Comparison of ENCODE assay signal across 8 mouse cellular contexts in the genomic region with DNA sequence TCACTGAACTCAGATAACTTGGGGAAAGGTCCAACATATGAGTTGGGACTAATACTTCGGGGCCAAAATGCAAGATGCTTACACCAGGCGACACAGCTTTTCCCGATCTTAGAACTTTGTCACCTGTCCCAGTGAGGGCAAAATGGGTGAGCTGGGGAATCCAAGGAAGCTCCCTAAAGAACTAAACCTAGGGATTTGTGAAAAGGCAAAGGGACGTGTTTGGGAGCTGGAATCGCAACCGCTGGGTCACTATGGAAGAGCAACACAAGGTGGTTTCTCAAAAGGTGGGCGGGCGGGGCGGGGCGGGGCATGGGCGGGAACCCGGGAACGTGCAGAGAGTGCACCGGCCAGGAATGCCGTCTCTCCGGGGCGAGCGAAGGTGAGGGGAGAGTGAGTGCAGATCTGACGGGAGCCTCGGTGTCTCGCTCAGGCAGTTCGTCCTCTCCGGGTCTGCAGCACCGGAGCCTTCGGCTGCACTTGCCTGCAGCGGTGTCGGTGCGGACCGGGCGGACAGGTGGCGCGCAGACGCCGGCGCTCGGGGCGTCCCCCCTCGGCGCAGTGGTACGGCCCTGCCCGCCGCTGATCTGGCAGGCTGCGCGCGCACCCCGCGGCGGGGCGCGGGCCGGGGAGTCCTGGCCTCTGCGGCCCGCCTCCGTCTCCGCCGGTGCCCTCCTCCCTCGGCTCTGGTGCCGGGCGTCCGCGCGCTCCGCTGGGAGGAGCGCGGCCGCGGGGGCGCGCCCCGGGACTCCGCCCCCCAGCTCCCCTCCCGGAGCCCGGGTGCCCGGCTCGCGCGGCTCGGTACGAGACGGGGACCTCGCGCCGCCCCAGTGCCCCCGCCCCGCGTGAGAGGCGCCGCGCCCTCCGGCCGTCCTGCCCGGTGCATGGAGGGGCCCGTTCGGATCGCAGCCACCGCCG. TPM values are rescaled to one million over a fixed set of nuclear protein-coding genes. Genes with fewer than 3 reads are reported as not detected.
DNase-seq lines count a peak whose midpoint lies in the region; ATAC-seq and TF ChIP-seq lines count a peak whose summit lies in the region.

TSS of gene Cdon (plus strand) at position 324 of the 915 bp plus-strand sequence.

- no peak for TF ChIP-seq POLR2A in lung, adult 2 months (IDR thresholded peaks at IDR 0.05; ENCODE audit: borderline replicate concordance, extremely low read depth, low read depth, low read length)
- peak; percentile 60 for TF ChIP-seq POLR2A in olfactory bulb, adult 2 months (IDR thresholded peaks at IDR 0.05; ENCODE audit: insufficient read depth, low read depth, low read length)
- TF ChIP-seq POLR2A in thymus, adult 2 months (IDR thresholded peaks at IDR 0.05; ENCODE audit: control insufficient read depth, extremely low read depth, insufficient read depth, low read length, poor library complexity): peak; percentile 60

- TF ChIP-seq CTCF in forebrain, postnatal 0 days (IDR thresholded peaks at IDR 0.05; ENCODE audit: low read depth): no peak
- no peak for TF ChIP-seq CTCF in layer of hippocampus, adult 2 months (conservative IDR thresholded peaks at IDR 0.05)
- no peak for TF ChIP-seq CTCF in lung, adult 2 months (IDR thresholded peaks at IDR 0.05; ENCODE audit: insufficient read depth, low read length)
- TF ChIP-seq CTCF in olfactory bulb, adult 2 months (IDR thresholded peaks at IDR 0.05; ENCODE audit: insufficient read depth, low read depth, low read length): no peak
- peak; percentile 57; the same call in 1 of the 2 replicates for TF ChIP-seq CTCF in thymus, adult 2 months (IDR thresholded peaks at IDR 0.05; ENCODE audit: borderline replicate concordance, control insufficient read depth, extremely low read depth, insufficient read depth, low read length, poor library complexity)

- H3K4me2 ChIP-seq in forebrain, postnatal 0 days (ENCODE audit: low read depth): peak within 1 kb of the TSS; percentile 70

- peak within 1 kb of the TSS; percentile 93 for H3K27ac ChIP-seq in forebrain, postnatal 0 days (ENCODE audit: low read depth, low read length)
- peak within 1 kb of the TSS; percentile 92 for H3K27ac ChIP-seq in layer of hippocampus, adult 2 months
- peak within 1 kb of the TSS; percentile 84 for H3K27ac ChIP-seq in olfactory bulb, adult 2 months (ENCODE audit: insufficient read depth, low read depth, low read length)
- peak within 1 kb of the TSS; percentile 30; the same call in 1 of the 2 replicates for H3K27ac ChIP-seq in thymus, adult 2 months (ENCODE audit: control insufficient read depth, insufficient read depth, low read length)

- peak; percentile 90 for ATAC-seq in forebrain, postnatal 0 days

- no peaks in the 10 kb centered on the region for H3K9me3 ChIP-seq in forebrain, postnatal 0 days (ENCODE audit: low read length)

- peak within 1 kb of the TSS; percentile 89 for H3K4me3 ChIP-seq in forebrain, postnatal 0 days (ENCODE audit: low read depth, low read length)
- peak within 1 kb of the TSS; percentile 72 for H3K4me3 ChIP-seq in layer of hippocampus, adult 2 months
- peak within 1 kb of the TSS; percentile 85 for H3K4me3 ChIP-seq in lung, adult 2 months (replicated peaks; ENCODE audit: extremely low read depth, low read depth, low read length)
- H3K4me3 ChIP-seq in olfactory bulb, adult 2 months (ENCODE audit: insufficient read depth, low read depth, low read length): peak within 1 kb of the TSS; percentile 93
- H3K4me3 ChIP-seq in thymus, adult 2 months (ENCODE audit: control insufficient read depth, insufficient read depth, low read length): peak within 1 kb of the TSS; percentile 77

- WGBS in forebrain, postnatal 0 days: 2% methylated on average over 79 of the region's 97 CpGs
- under 1% methylated on average over 90 of the region's 97 CpGs for WGBS in lung, adult 2 months
- 1% methylated on average over 97 of the region's 97 CpGs for WGBS in olfactory bulb, adult 2 months
- WGBS in thymus, adult 2 months: under 1% methylated on average over 91 of the region's 97 CpGs

- peak; percentile 59 for DNase-seq in MEL-GATA-1-ER (ENCODE audit: extremely low read depth, low read depth)
- DNase-seq in cerebellum, adult 18-20 months: peak; percentile 86 to 95
- peak; percentile 93 for DNase-seq in forebrain, postnatal 0 days
- DNase-seq in heart, postnatal 36 days: peak; percentile 89 to 94
- peak; percentile 67 to 77 for DNase-seq in layer of hippocampus, adult 2 months (ENCODE audit: low spot score in 2 of 2)
- peak; percentile 90 for DNase-seq in lung, adult 2 months
- peak; percentile 89 for DNase-seq in thymus, adult 2 months

- intact Hi-C loops in heart, postnatal 36 days (cut with DNase I): loop anchor here (5.0 kb wide), 3 partner anchors 101 to 139 kb away; no protein-coding TSS in a partner anchor

- no peaks in the 10 kb centered on the region for H3K27me3 ChIP-seq in forebrain, postnatal 0 days (ENCODE audit: insufficient read depth, low read length)
- no peaks in the 10 kb centered on the region for H3K27me3 ChIP-seq in thymus, adult 2 months (ENCODE audit: control insufficient read depth, insufficient read depth, low read length)

- H3K4me1 ChIP-seq in forebrain, postnatal 0 days (ENCODE audit: insufficient read depth): peaks cover 12% of the 10 kb centered on the region
- no peaks in the 10 kb centered on the region for H3K4me1 ChIP-seq in lung, adult 2 months (ENCODE audit: control insufficient read depth, insufficient read depth, low read length)
- 0 out of 2 replicates have a peak, but pooled peaks cover 2% of the 10 kb centered on the region for H3K4me1 ChIP-seq in olfactory bulb, adult 2 months (ENCODE audit: control insufficient read depth, insufficient read depth, low read length)
- peaks cover 3% of the 10 kb centered on the region; the same call in 1 of the 2 replicates for H3K4me1 ChIP-seq in thymus, adult 2 months (replicated peaks; ENCODE audit: control insufficient read depth, insufficient read depth, low read length)

- H3K9ac ChIP-seq in forebrain, postnatal 0 days: peak within 1 kb of the TSS; percentile 91

- H3K36me3 ChIP-seq in forebrain, postnatal 0 days (ENCODE audit: insufficient read depth): no peaks in the 10 kb centered on the region
- no peaks in the 10 kb centered on the region for H3K36me3 ChIP-seq in thymus, adult 2 months (ENCODE audit: control insufficient read depth, insufficient read depth, low read length)

RNA-seq across cellular contexts. Expression of gene Cdon, which starts in this region (rescaled TPM):
- 9.6 and 13.7 TPM in 2 replicates for total RNA-seq in forebrain, postnatal 0 days (2014; rRNA removed)
- 0.94 and 1.3 TPM in 2 replicates for polyA plus RNA-seq in forebrain, postnatal 0 days (2015; fragmentation: Nextera tagmentation; extraction: Ambion mirVana)
- 10 to 100 TPM; 13.3 to 16.2 TPM for total RNA-seq in heart, postnatal 36 days (2021)
- total RNA-seq in layer of hippocampus, adult 2 months (2021): 10 to 100 TPM; 11.3 to 14.2 TPM
- 5.4 and 7.1 TPM in 2 replicates for polyA plus RNA-seq in lung, adult 2 months (2012; rRNA removed)
- polyA plus RNA-seq in olfactory bulb, adult 2 months (2012; ENCODE audit: insufficient read depth, insufficient read length, low replicate concordance, missing spikeins): not detected in 2 replicates
- polyA plus RNA-seq in thymus, adult 2 months (2012; rRNA removed): 8.7 and 8.8 TPM in 2 replicates

Comparison
In these comparisons a context has a peak if more than half of its experiments do, and no peak if none do; other contexts are left out.
1. Peak in every context shown above with its lines: DNase-seq, ATAC-seq, H3K4me3 ChIP-seq and H3K27ac ChIP-seq.
2. H3K27ac ChIP-seq: peak in every context shown above with its lines; median percentile 93 in forebrain, postnatal 0 days; 92 in layer of hippocampus, adult 2 months; 84 in olfactory bulb, adult 2 months; 30 in thymus, adult 2 months.